Mouse (Mus musculus): ENCODE measurements around the gene Lrfn4. TPM values are rescaled to one million over a fixed set of nuclear protein-coding genes. Genes with fewer than 3 reads are reported as not detected.

Gene Lrfn4
- total RNA-seq (2021): 10 to 100 TPM; 40.9 to 41.6 TPM

DNA sequence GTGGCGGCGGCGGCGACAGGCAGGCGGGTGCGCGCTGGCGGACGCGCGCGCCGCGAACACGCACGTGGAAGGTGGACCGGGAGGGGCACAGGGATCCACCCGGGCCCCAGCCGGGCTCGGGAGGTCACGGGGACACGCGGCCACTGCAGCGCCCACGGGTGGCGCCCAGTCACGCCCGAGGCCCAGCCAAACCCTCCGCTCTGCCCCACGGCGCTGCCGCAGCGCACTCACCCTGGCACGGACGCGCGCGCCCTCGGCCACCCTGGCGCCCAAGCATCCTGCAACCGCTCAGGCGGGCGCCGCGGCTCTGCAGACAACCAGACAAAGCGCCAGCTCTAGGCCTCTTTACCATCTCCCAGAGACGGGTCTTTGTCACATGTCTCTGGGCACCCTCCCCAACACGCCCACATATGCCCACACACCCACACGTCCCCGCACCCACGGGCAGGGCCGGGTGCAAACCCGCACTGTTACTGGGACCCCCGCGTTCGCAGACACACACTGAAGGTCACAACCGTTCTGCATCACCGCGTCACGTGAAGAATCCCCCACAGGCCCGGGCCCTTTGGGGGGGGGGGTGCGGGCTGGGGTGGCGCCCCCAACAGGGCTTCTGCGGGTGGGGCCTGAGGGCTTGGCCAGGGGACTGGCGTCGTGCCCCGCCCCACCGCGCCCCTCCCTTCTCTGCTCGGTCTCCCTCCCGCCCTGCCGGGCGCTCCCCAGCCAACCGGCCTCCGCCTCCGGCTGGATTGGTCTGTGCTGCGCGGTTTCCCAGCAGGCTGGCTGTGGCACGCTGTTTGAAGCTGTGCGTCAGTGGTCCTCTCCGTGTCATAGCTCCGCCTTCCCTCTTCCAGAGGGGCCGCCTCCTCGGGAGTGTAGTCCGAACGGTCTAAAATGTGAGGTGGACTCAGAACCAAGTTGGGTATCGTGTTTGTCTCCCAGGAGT lies at the start of gene Lrfn4:
Lrfn4 (minus strand) TSS at position 517 of the 943 bp plus-strand sequence.
- DNase-seq (ENCODE audit: extremely low spot score in 1 of 2, low spot score in 1 of 2): peak; percentile 66 to 77

- no peak for DNase-seq (ENCODE audit: extremely low spot score in 1 of 2, low spot score in 1 of 2)
Measured at GRCm38 (mm10) chr19:4658156-4658555, 42.7 kb upstream of the Lrfn4 start.

GRCm38 (mm10) chr19:4646917-4647492 lies 31.5 kb upstream of the Lrfn4 start:
- peak in 1 of 2 experiments; percentile 38 for DNase-seq (ENCODE audit: extremely low spot score in 1 of 2, low spot score in 1 of 2)

DNA sequence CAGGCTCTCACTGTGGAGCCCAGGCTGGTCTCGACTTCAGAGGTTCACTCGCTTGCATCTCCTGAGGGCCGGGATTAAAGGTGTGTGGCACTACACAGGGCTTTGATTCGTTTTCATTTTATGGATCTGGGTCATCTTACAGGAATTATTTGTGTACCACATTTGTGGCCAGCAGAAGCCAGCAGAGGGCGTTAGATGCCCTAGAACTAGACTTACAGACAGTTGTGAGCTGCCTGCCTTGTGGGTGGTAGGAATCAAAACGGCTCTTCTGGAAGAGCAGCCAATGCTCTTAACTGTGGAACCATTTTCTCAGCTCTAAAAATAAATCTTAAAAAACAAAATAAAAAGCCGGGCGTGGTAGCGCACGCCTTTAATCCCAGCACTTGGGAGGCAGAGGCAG lies 28.8 kb upstream of the Lrfn4 start:
- peak in 1 of 2 experiments; percentile 71 for DNase-seq (ENCODE audit: extremely low spot score in 1 of 2, low spot score in 1 of 2)

GRCm38 (mm10) chr19:4635986-4636385 lies 20.5 kb upstream of the Lrfn4 start:
- DNase-seq (ENCODE audit: extremely low spot score in 1 of 2, low spot score in 1 of 2): no peak

DNA sequence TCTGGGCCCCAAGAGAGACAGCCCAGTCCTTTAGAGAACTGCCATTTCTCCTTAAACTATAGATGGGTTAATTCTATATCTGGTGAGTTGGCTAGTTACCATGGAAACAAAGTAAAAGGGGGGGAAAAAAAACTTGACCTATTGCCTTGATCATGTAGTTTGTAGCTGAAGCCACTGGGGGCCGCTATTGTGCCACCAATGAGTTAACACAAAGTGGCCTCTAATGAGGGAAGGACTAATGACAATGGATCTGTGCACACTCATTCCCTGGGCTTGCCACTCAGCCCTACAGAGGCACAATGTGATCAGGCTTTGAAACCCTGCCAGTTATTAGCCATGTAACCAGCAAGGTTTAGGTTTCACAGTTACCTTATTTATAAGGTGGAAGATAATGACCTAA lies 13.4 kb upstream of the Lrfn4 start:
- DNase-seq (ENCODE audit: extremely low spot score in 1 of 2, low spot score in 1 of 2): peak in 1 of 2 experiments; percentile 82

GRCm38 (mm10) chr19:4625829-4626535 lies 10.5 kb upstream of the Lrfn4 start:
- DNase-seq (ENCODE audit: extremely low spot score in 1 of 2, low spot score in 1 of 2): no peak

- peak; percentile 89 to 93 for DNase-seq (ENCODE audit: extremely low spot score in 1 of 2, low spot score in 1 of 2)
Measured at GRCm38 (mm10) chr19:4625179-4625828, 9.8 kb upstream of the Lrfn4 start, which contains the start of gene Rce1. Rce1 (minus strand) TSS chr19:4625641.

- DNase-seq (ENCODE audit: extremely low spot score in 1 of 2, low spot score in 1 of 2): no peak
Measured at GRCm38 (mm10) chr19:4624406-4625178, 9.1 kb upstream of the Lrfn4 start.

- DNase-seq (ENCODE audit: extremely low spot score in 1 of 2, low spot score in 1 of 2): no peak
Measured at GRCm38 (mm10) chr19:4624006-4624405, 8.5 kb upstream of the Lrfn4 start.

GRCm38 (mm10) chr19:4623419-4623818 lies 8.0 kb upstream of the Lrfn4 start:
- no peak for DNase-seq (ENCODE audit: extremely low spot score in 1 of 2, low spot score in 1 of 2)

GRCm38 (mm10) chr19:4622780-4623179 lies 7.3 kb upstream of the Lrfn4 start:
- no peak for DNase-seq (ENCODE audit: extremely low spot score in 1 of 2, low spot score in 1 of 2)

- DNase-seq (ENCODE audit: extremely low spot score in 1 of 2, low spot score in 1 of 2): no peak
Measured at GRCm38 (mm10) chr19:4620721-4621120, 5.3 kb upstream of the Lrfn4 start.

DNA sequence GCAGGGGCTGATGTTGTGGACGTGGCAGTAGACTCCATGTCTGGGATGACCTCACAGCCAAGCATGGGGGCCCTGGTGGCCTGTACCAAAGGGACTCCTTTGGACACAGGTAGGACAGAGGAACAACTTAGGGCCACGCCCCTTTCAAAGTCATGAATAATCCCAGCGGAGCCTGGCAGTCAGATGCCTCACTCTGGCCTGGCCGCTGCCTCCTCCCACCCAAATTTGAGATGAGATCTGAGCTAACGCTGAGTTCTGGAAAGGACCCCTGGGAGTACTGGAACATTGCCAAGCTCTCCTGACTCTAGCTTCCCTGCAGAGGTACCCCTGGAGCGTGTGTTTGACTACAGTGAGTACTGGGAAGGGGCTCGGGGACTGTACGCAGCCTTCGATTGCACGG lies 4.0 kb upstream of the Lrfn4 start:
- no peak for DNase-seq (ENCODE audit: extremely low spot score in 1 of 2, low spot score in 1 of 2)

GRCm38 (mm10) chr19:4618183-4618582 lies 2.7 kb upstream of the Lrfn4 start:
- no peak for DNase-seq (ENCODE audit: extremely low spot score in 1 of 2, low spot score in 1 of 2)

- no peak for DNase-seq (ENCODE audit: extremely low spot score in 1 of 2, low spot score in 1 of 2)
Measured at GRCm38 (mm10) chr19:4616546-4616945, 1.1 kb upstream of the Lrfn4 start.

DNA sequence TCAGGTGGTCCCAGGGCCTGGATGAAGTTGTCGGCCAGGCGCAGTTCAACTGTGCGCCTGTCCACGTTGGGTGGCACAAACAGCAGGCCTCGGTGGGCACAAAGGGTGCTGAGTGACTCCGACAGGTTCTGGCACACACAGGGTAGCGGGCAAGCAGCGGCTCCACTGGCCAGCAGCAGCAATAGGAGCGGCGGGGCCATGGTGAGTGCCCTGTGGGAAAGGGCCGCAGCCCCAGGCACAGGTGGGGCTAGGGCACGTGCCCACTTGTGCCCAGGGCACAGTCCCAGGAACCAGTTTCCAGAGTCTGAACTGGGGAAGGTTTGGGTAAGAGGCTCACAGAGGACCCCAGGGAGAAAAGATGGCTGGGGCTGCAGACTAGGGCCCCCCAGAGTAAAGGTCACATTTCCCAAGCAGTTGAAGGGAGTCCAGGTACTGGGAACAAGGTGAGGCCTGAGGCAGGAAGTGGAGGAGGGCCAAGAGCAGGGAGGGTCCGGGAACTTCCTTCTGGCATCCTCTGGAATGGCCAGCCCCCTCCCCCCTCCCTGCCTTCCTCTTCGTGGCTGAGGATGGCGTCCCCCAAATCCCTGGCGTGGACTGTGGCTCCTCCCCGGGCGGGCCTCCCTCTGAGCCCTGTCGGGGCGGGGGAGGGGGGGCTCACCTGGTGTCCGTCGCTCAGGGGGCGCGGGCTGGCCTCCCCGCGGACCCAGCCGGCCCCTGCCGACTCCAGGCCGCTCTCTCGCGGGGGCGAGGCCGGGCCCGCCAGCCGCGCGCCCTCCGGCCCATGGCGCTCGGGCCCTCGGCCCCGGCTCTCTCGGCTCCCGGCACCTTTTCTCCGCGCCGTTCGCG lies 939 bp downstream of the Lrfn4 start:
- no peak for DNase-seq (ENCODE audit: extremely low spot score in 1 of 2, low spot score in 1 of 2)

- DNase-seq (ENCODE audit: extremely low spot score in 1 of 2, low spot score in 1 of 2): no peak
Measured at GRCm38 (mm10) chr19:4613464-4614304, 1.8 kb downstream of the Lrfn4 start.

All from layer of hippocampus, postnatal 25 days (tissue).